In the genomic region with DNA sequence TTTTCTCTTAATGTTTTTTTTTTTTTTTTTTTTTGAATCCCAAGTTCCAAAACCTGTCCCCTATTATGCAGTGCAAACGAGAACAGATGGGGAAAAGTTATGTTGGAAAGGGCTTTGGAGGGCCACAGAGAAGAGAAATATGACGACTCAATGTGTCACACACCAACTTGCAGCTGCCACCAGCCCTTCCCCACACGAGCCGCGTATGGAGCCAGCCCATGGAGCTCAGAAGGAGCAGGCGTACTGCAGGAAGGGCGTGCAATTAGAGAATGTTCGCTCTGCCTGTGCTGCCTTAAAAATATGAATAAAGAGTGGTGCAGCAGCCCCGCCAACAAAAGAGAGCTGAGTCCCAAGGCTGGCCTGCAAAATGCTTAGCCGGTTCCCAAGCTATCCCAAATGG, we compare ENCODE assay signal across 13 mouse cellular contexts. TPM values are rescaled to one million over a fixed set of nuclear protein-coding genes. Genes with fewer than 3 reads are reported as not detected.
DNase-seq lines count a peak whose midpoint lies in the region; ATAC-seq lines count a peak whose summit lies in the region.
"Had no signal": no experiment of that assay in that cellular context is flagged by ENCODE, and none has a peak within 500 bp of the region (broad histone marks: within the 10 kb centered on the region; RNA-seq: fewer than 3 reads in every experiment).

No protein-coding gene starts in this region.

- peaks cover 24% of the 10 kb centered on the region for H3K4me1 ChIP-seq in embryonic facial prominence, embryonic 12.5 days
- H3K4me1 ChIP-seq: hindbrain, embryonic 12.5 days; stomach, embryonic 15.5 days had no signal

- H3K4me3 ChIP-seq in embryonic facial prominence, embryonic 12.5 days: no peak overlapping the region
- H3K4me3 ChIP-seq: hindbrain, embryonic 12.5 days; midbrain, embryonic 10.5 days; stomach, embryonic 15.5 days had no signal

- no peak for ATAC-seq in embryonic facial prominence, embryonic 12.5 days (ENCODE audit: insufficient number of reproducible peaks, insufficient read depth, low FRiP score, low TSS enrichment)
- no peak for ATAC-seq in megakaryocyte, adult 5-6 weeks (ENCODE audit: poor library complexity, severe bottlenecking)
- ATAC-seq: CD4-positive, CD25-positive, alpha-beta regulatory T cell, adult 4 months had no signal

- no peaks in the 10 kb centered on the region for H3K36me3 ChIP-seq in embryonic facial prominence, embryonic 12.5 days
- H3K36me3 ChIP-seq: hindbrain, embryonic 12.5 days; midbrain, embryonic 10.5 days; stomach, embryonic 15.5 days had no signal

- H3K9ac ChIP-seq in embryonic facial prominence, embryonic 12.5 days: no peak overlapping the region
- H3K9ac ChIP-seq: hindbrain, embryonic 12.5 days; stomach, embryonic 15.5 days had no signal

- no peaks in the 10 kb centered on the region for H3K27me3 ChIP-seq in embryonic facial prominence, embryonic 12.5 days
- H3K27me3 ChIP-seq: hindbrain, embryonic 12.5 days; stomach, embryonic 15.5 days had no signal

- no peaks in the 10 kb centered on the region for H3K9me3 ChIP-seq in embryonic facial prominence, embryonic 12.5 days
- H3K9me3 ChIP-seq: hindbrain, embryonic 12.5 days; midbrain, embryonic 10.5 days; stomach, embryonic 15.5 days had no signal

- 42% methylated on average over 10 of the region's 10 CpGs for WGBS in embryonic facial prominence, embryonic 12.5 days

- no peak overlapping the region; the same call in 1 of the 2 replicates for H3K4me2 ChIP-seq in embryonic facial prominence, embryonic 12.5 days (replicated peaks)
- H3K4me2 ChIP-seq: hindbrain, embryonic 12.5 days; stomach, embryonic 15.5 days had no signal

- peak; percentile 79 for DNase-seq in layer of hippocampus, adult 11-12 months (ENCODE audit: low spot score)
- no peak for DNase-seq in layer of hippocampus, adult 9-10 months (ENCODE audit: low spot score)
- peak; percentile 61 to 71 for DNase-seq in layer of hippocampus, postnatal 10 days (ENCODE audit: low spot score in 2 of 2)
- DNase-seq in right cerebral cortex, adult 2 months (ENCODE audit: low spot score in 2 of 2): peak; percentile 68 to 74
- DNase-seq in kidney, postnatal 36 days: no peak
- DNase-seq in heart, postnatal 4 days: no peak
- DNase-seq: kidney, postnatal 25 days had no signal

- H3K27ac ChIP-seq in embryonic facial prominence, embryonic 12.5 days: 0 out of 2 replicates have a peak overlapping the region, but pooled peaks have one; percentile 5
- H3K27ac ChIP-seq: hindbrain, embryonic 12.5 days; midbrain, embryonic 10.5 days; stomach, embryonic 15.5 days had no signal

RNA-seq across cellular contexts. Expression of a gene that starts 19.2 kb away (rescaled TPM):
- polyA plus RNA-seq in embryonic facial prominence, embryonic 12.5 days (2016; fragmentation: Nextera tagmentation; extraction: Ambion mirVana): 10.8 and 12.9 TPM in 2 replicates
- 10 to 100 TPM; 15.0 to 18.2 TPM for total RNA-seq in layer of hippocampus, postnatal 10 days (2021)
- 1.0 and 1.2 TPM in 2 replicates for total RNA-seq in megakaryocyte, adult 5-6 weeks (2015)
- 0.70 TPM in 1 of 2 replicates, not detected in the other for total RNA-seq in megakaryocyte, adult 5-6 weeks (2017)
- total RNA-seq in heart, postnatal 4 days (2021): 1 to 10 TPM; 1.6 to 2.8 TPM
- polyA plus RNA-seq: CD4-positive, CD25-positive, alpha-beta regulatory T cell, adult 4 months had no signal

RNA-seq across cellular contexts. Expression of a gene that starts 19.4 kb away (rescaled TPM):
- polyA plus RNA-seq in embryonic facial prominence, embryonic 12.5 days (2016; fragmentation: Nextera tagmentation; extraction: Ambion mirVana): 7.9 and 8.1 TPM in 2 replicates
- total RNA-seq in layer of hippocampus, postnatal 10 days (2021): 10 to 100 TPM; 50.1 to 52.9 TPM
- 9.6 and 13.2 TPM in 2 replicates for total RNA-seq in megakaryocyte, adult 5-6 weeks (2015)
- 3.0 and 3.1 TPM in 2 replicates for total RNA-seq in megakaryocyte, adult 5-6 weeks (2017)
- total RNA-seq in heart, postnatal 4 days (2021): 10 to 100 TPM; 35.3 to 36.0 TPM

Comparison
In these comparisons a context has a peak if more than half of its experiments do, and no peak if none do; other contexts are left out.
1. DNase-seq: peak in layer of hippocampus, adult 11-12 months (single experiment), layer of hippocampus, postnatal 10 days (2 of 2) and right cerebral cortex, adult 2 months (2 of 2); none in layer of hippocampus, adult 9-10 months (single experiment), kidney, postnatal 36 days (0 of 2) and heart, postnatal 4 days (single experiment).
2. RNA of a gene that starts 19.2 kb away (total RNA-seq): 15.0 to 18.2 TPM in layer of hippocampus, postnatal 10 days; 1.6 to 2.8 TPM in heart, postnatal 4 days and 0.70 to 1.2 TPM in megakaryocyte, adult 5-6 weeks; every median in the first group is over 4 times any median in the second.